Comparison of ENCODE assay signal across 8 mouse cellular contexts in the genomic region with DNA sequence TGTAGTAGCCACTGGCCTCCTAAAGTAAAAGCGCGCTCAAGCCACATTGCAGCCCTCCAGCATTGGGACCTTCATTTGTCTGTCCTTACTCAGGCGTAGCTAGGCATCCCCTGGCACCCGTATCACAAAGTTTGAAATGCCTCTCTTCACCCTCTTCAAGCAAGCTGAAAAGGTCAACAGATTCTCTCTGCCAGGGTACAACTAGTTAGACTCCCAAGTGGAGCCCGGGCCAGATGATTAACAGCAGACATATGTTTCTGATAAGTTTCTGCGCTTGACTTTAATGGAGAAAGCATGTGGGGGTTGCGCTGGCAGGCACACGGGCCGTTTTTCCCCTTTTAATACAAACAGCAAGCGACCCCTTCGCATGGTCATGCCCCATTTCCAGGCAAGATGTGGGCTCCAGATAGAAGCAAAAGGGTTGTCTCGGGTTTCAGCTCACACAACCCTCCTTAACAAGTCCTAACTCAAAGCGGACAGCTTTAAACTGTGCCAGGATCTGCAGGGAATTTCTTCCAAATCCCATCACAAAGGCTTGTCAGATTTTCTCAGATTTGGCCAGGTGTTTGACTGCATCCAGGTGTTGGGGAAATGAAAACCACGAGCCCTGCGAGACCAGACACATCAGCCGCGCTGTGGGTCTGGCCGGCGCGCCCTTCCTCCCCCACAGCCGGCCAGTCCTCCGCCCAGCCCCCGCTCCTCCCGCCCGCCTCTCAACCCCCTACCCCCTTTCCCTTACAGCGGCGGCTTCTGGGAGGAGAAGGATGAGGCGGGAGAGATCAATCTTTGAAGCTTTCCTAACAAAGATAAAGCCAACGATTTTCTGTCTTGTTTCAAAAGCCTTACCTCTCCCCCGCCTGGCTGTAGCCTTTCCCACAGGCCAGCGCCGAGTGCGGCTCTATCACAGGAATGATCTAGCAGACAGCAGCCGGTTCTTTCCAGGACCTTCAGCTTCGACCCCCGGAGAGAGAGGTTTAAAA. TPM values are rescaled to one million over a fixed set of nuclear protein-coding genes. Genes with fewer than 3 reads are reported as not detected.
DNase-seq lines count a peak whose midpoint lies in the region; ATAC-seq and TF ChIP-seq lines count a peak whose summit lies in the region.

No protein-coding gene starts in this region.

- H3K4me1 ChIP-seq in kidney, adult 2 months (ENCODE audit: control insufficient read depth, insufficient read depth, low read length): no peaks in the 10 kb centered on the region
- peaks cover 25% of the 10 kb centered on the region for H3K4me1 ChIP-seq in forebrain, embryonic 14.5 days (ENCODE audit: control insufficient read depth, insufficient read depth, low read length)
- peaks cover 10% of the 10 kb centered on the region; the same call in 1 of the 2 replicates for H3K4me1 ChIP-seq in lung, postnatal 0 days (ENCODE audit: insufficient read depth, low read depth, low read length)

- H3K27ac ChIP-seq in kidney, adult 2 months (ENCODE audit: insufficient read depth, low read depth, low read length): peak overlapping the region; percentile 54
- H3K27ac ChIP-seq in forebrain, embryonic 14.5 days (ENCODE audit: low read depth, low read length): peak overlapping the region; percentile 24; the same call in 1 of the 2 replicates
- H3K27ac ChIP-seq in lung, postnatal 0 days (ENCODE audit: low read length): peak overlapping the region; percentile 57

- H3K27me3 ChIP-seq in kidney, adult 2 months (replicated peaks; ENCODE audit: control insufficient read depth, insufficient read depth, low read length): no peaks in the 10 kb centered on the region
- no peaks in the 10 kb centered on the region; the same call in 1 of the 2 replicates for H3K27me3 ChIP-seq in forebrain, embryonic 14.5 days (replicated peaks; ENCODE audit: control insufficient read depth, insufficient read depth, low read length)
- no peaks in the 10 kb centered on the region for H3K27me3 ChIP-seq in lung, postnatal 0 days (replicated peaks; ENCODE audit: insufficient read depth, low read length)

- no peak for DNase-seq in kidney, adult 2 months
- DNase-seq in kidney, adult 11 months: no peak
- DNase-seq in ZHBTc4 (ENCODE audit: low read depth, low spot score): peak; percentile 81
- DNase-seq in forebrain, embryonic 14.5 days (ENCODE audit: low spot score): peak; percentile 55
- peak; percentile 23 for DNase-seq in induced T-regulatory cell, adult 2 months (ENCODE audit: low read depth)
- DNase-seq in lung, postnatal 0 days (ENCODE audit: low spot score): no peak
- DNase-seq in testis, postnatal 10 days (ENCODE audit: low spot score): peak; percentile 54

- H3K9me3 ChIP-seq in forebrain, embryonic 14.5 days (replicated peaks; ENCODE audit: control insufficient read depth, low read length): no peaks in the 10 kb centered on the region
- H3K9me3 ChIP-seq in lung, postnatal 0 days (ENCODE audit: low read length): no peaks in the 10 kb centered on the region

- peak overlapping the region; percentile 30; the same call in 1 of the 2 replicates for H3K4me3 ChIP-seq in kidney, adult 2 months (ENCODE audit: insufficient read depth, low read depth, low read length)
- H3K4me3 ChIP-seq in forebrain, embryonic 14.5 days (ENCODE audit: low read depth, low read length): peak overlapping the region; percentile 25
- peak overlapping the region; percentile 27 for H3K4me3 ChIP-seq in lung, postnatal 0 days (ENCODE audit: low read depth, low read length)

- WGBS in kidney, adult 2 months: 38% methylated on average over 36 of the region's 36 CpGs
- WGBS in forebrain, embryonic 14.5 days: 2% methylated on average over 36 of the region's 36 CpGs
- WGBS in lung, postnatal 0 days: 7% methylated on average over 35 of the region's 36 CpGs

- no peak for TF ChIP-seq CTCF in kidney, adult 2 months (conservative IDR thresholded peaks at IDR 0.05; ENCODE audit: insufficient read depth, insufficient read length, low read depth, low read length)
- TF ChIP-seq CTCF in lung, postnatal 0 days (IDR thresholded peaks at IDR 0.05): no peak; the same call in 1 of the 2 replicates

- peak overlapping the region; percentile 54 for H3K9ac ChIP-seq in forebrain, embryonic 14.5 days (ENCODE audit: low read length)
- peak overlapping the region; percentile 1; the same call in 1 of the 2 replicates for H3K9ac ChIP-seq in lung, postnatal 0 days (replicated peaks; ENCODE audit: low read depth)

- TF ChIP-seq POLR2A in kidney, adult 2 months (IDR thresholded peaks at IDR 0.05; ENCODE audit: low read depth, low read length): no peak

- ATAC-seq in forebrain, embryonic 14.5 days: no peak
- no peak for ATAC-seq in lung, postnatal 0 days
- no peak for ATAC-seq in megakaryocyte-erythroid progenitor cell, adult 5-6 weeks (replicated peaks; ENCODE audit: low FRiP score, low TSS enrichment, poor library complexity, severe bottlenecking)

- peak overlapping the region; percentile 94 for H3K4me2 ChIP-seq in forebrain, embryonic 14.5 days (ENCODE audit: low read length)
- peak overlapping the region; percentile 51 for H3K4me2 ChIP-seq in lung, postnatal 0 days (replicated peaks; ENCODE audit: low read depth, low read length)

- H3K36me3 ChIP-seq in kidney, adult 2 months (ENCODE audit: control insufficient read depth, insufficient read depth, low read length): peaks cover 4% of the 10 kb centered on the region
- H3K36me3 ChIP-seq in forebrain, embryonic 14.5 days (ENCODE audit: control insufficient read depth, insufficient read depth, low read length): no peaks in the 10 kb centered on the region
- no peaks in the 10 kb centered on the region for H3K36me3 ChIP-seq in lung, postnatal 0 days (ENCODE audit: insufficient read depth, low read length)

- no peak for TF ChIP-seq EP300 in lung, postnatal 0 days (IDR thresholded peaks at IDR 0.05)

RNA-seq across cellular contexts. Expression of a gene that starts 4.1 kb away (rescaled TPM):
- polyA plus RNA-seq in kidney, adult 2 months (2012; rRNA removed): 54.4 and 78.8 TPM in 2 replicates
- polyA plus RNA-seq in forebrain, embryonic 14.5 days (2014; fragmentation: Nextera tagmentation; extraction: Ambion mirVana): 15.2 and 20.5 TPM in 2 replicates
- 89.1 and 93.9 TPM in 2 replicates for polyA plus RNA-seq in lung, postnatal 0 days (2015; fragmentation: Nextera tagmentation; extraction: Ambion mirVana)
- 1.5 and 6.9 TPM in 2 replicates for total RNA-seq in megakaryocyte-erythroid progenitor cell, adult 5-6 weeks (2014; fragmentation: Nextera tagmentation)
- total RNA-seq in megakaryocyte-erythroid progenitor cell, adult 5-6 weeks (2017): 2.9 and 5.1 TPM in 2 replicates

Comparison
In these comparisons a context has a peak if more than half of its experiments do, and no peak if none do; other contexts are left out.
1. DNase-seq: peak in ZHBTc4 (single experiment), forebrain, embryonic 14.5 days (single experiment), induced T-regulatory cell, adult 2 months (single experiment) and testis, postnatal 10 days (single experiment); none in kidney, adult 2 months (single experiment), kidney, adult 11 months (single experiment) and lung, postnatal 0 days (single experiment).
2. Peak in every context shown above with its lines, with median percentiles within 50 percentile points of each other: H3K27ac ChIP-seq and H3K4me3 ChIP-seq.